Mouse (Mus musculus) CH12.LX (cell line): ENCODE results near the gene 9130213A22Rik. TPM values are rescaled to one million over a fixed set of nuclear protein-coding genes. Genes with fewer than 3 reads are reported as not detected.
A peak's percentile ranks its signal among the peaks of the same experiment; 100 is the strongest.

Source experiments
- DNase-seq: peaks from one replicate; pipeline ENCODE4 v3.0.0-alpha.2; 2013; ENCODE audit errors: extremely low read depth
- H3K27ac ChIP-seq: 2 replicates; pipeline ENCODE4 v1.5.1; 2012; ENCODE audit warnings: low read depth, mild to moderate bottlenecking, control low read depth, moderate library complexity; ENCODE audit not compliant: insufficient read depth
- H3K27me3 ChIP-seq: replicated peaks from 2 replicates; pipeline ENCODE3; 2012; ENCODE audit warnings: inconsistent platforms
- H3K36me3 ChIP-seq, 2 experiments: replicated peaks in 1 of 2; 2 replicates each; pipeline versions ENCODE3 to v1.6.1; 2012; ENCODE audit warnings: inconsistent platforms in 1 of 2, low read length in 1 of 2, mild to moderate bottlenecking in 1 of 2, mixed read lengths in 1 of 2, moderate library complexity in 1 of 2; ENCODE audit not compliant: control insufficient read depth in 1 of 2, insufficient read depth in 1 of 2
- H3K4me1 ChIP-seq, 2 experiments: 2 replicates each; pipeline ENCODE4 v1.6.1; 2012; ENCODE audit warnings: inconsistent platforms in 1 of 2, moderate library complexity in 1 of 2; ENCODE audit not compliant: insufficient read depth in 2 of 2, control insufficient read depth in 1 of 2
- H3K4me2 ChIP-seq: 2 replicates; pipeline ENCODE4 v1.6.1; 2012; ENCODE audit warnings: low read depth, mild to moderate bottlenecking, control low read depth; ENCODE audit not compliant: poor library complexity, insufficient read depth, severe bottlenecking
- H3K4me3 ChIP-seq, 3 experiments: fragments of 150-350 bp in 1 of 3; sonication (generic) in 1 of 3; replicated peaks in 1 of 3; 2 replicates each; pipeline versions ENCODE3 to v1.5.1; 2011 to 2012; ENCODE audit warnings: low read depth in 2 of 3, low read length in 2 of 3, mild to moderate bottlenecking in 2 of 3, moderate library complexity in 2 of 3, control low read depth in 1 of 3, improper control_type of control experiment in 1 of 3, inconsistent platforms in 1 of 3, mixed read lengths in 1 of 3; ENCODE audit not compliant: poor library complexity in 1 of 3
- H3K79me2 ChIP-seq: replicated peaks from 2 replicates; pipeline ENCODE4 v1.6.1; 2012; ENCODE audit warnings: mild to moderate bottlenecking, moderate library complexity; ENCODE audit not compliant: control insufficient read depth, poor library complexity, insufficient read depth, severe bottlenecking; ENCODE audit errors: extremely low read depth
- H3K9ac ChIP-seq: 2 replicates; pipeline ENCODE4 v1.6.1; 2012; ENCODE audit warnings: low read depth, mild to moderate bottlenecking, control low read depth, moderate library complexity; ENCODE audit not compliant: insufficient read depth
- H3K9me3 ChIP-seq: replicated peaks from 2 replicates; pipeline ENCODE3; 2012; ENCODE audit warnings: low read length, inconsistent platforms, mixed read lengths
- CTCF ChIP-seq, 2 experiments: IDR thresholded peaks in 1 of 2; conservative IDR thresholded peaks in 1 of 2; 2 replicates each; pipeline ENCODE4 v1.5.1; 2011 to 2012; ENCODE audit warnings: low read depth in 2 of 2, low read length in 2 of 2, improper control_type of control experiment in 1 of 2, inconsistent platforms in 1 of 2, mild to moderate bottlenecking in 1 of 2, moderate library complexity in 1 of 2
- ELF1 ChIP-seq: IDR thresholded peaks from 2 replicates; pipeline ENCODE4 v1.6.1; 2014; ENCODE audit warnings: low read depth, mild to moderate bottlenecking, inconsistent platforms, low read length, improper control_type of control experiment
- EP300 ChIP-seq: IDR thresholded peaks from 2 replicates; pipeline ENCODE4 v1.6.1; 2011; ENCODE audit warnings: low read length, improper control_type of control experiment
- GABPA ChIP-seq: IDR thresholded peaks from 2 replicates; pipeline ENCODE4 v1.6.1; 2012; ENCODE audit warnings: low read depth, low read length, improper control_type of control experiment, inconsistent platforms; ENCODE audit not compliant: insufficient replicate concordance
- JUN ChIP-seq: IDR thresholded peaks from 2 replicates; pipeline ENCODE4 v1.6.1; 2011; ENCODE audit warnings: low read depth, mild to moderate bottlenecking, low read length, improper control_type of control experiment, moderate library complexity; ENCODE audit not compliant: insufficient read depth
- MAFK ChIP-seq: IDR thresholded peaks from 2 replicates; pipeline ENCODE4 v1.6.1; 2011; ENCODE audit warnings: low read length, improper control_type of control experiment; ENCODE audit not compliant: insufficient replicate concordance
- MXI1 ChIP-seq: IDR thresholded peaks from 2 replicates; pipeline ENCODE4 v1.6.1; 2011; ENCODE audit warnings: mild to moderate bottlenecking, low read depth, low read length, improper control_type of control experiment
- RAD21 ChIP-seq: IDR thresholded peaks from 2 replicates; pipeline ENCODE4 v1.6.1; 2011; ENCODE audit warnings: low read depth, mild to moderate bottlenecking, low read length, improper control_type of control experiment, moderate library complexity
- RCOR1 ChIP-seq: conservative IDR thresholded peaks from 2 replicates; pipeline ENCODE4 v1.6.1; 2012; ENCODE audit warnings: low read depth, mild to moderate bottlenecking, inconsistent platforms, low read length, improper control_type of control experiment
- SMC3 ChIP-seq: IDR thresholded peaks from 2 replicates; pipeline ENCODE4 v1.6.1; 2011; ENCODE audit warnings: low read depth, low read length, improper control_type of control experiment
- TBP ChIP-seq: conservative IDR thresholded peaks from 2 replicates; pipeline ENCODE4 v1.6.1; 2011; ENCODE audit warnings: low read depth, low read length, improper control_type of control experiment
- TCF12 ChIP-seq: IDR thresholded peaks from 2 replicates; pipeline ENCODE4 v1.6.1; 2014; ENCODE audit warnings: low read depth, mild to moderate bottlenecking, inconsistent platforms, low read length, improper control_type of control experiment
- ZKSCAN1 ChIP-seq: IDR thresholded peaks from 2 replicates; pipeline ENCODE4 v1.6.1; 2012; ENCODE audit warnings: low read depth, inconsistent platforms, low read length, improper control_type of control experiment, borderline replicate concordance
- ZNF384 ChIP-seq: IDR thresholded peaks from 2 replicates; pipeline ENCODE4 v1.6.1; 2012; ENCODE audit warnings: low read depth, low read length, improper control_type of control experiment, inconsistent platforms
- dilution Hi-C: fragments of 300-500 bp; cut with MboI; formaldehyde crosslinking; loops from 2 replicates; pipeline ENCODE4 v1.14.3; 2020; ENCODE audit warnings: low sequenced_read_pairs; ENCODE audit not compliant: extremely low pct_unique_long_range_greater_than_20kb, extremely low pct_ligation_motif_present
- in situ Hi-C: fragments of 300-500 bp; cut with MboI; formaldehyde crosslinking; loops from 3 replicates; pipeline ENCODE4 v1.14.3; 2019; ENCODE audit warnings: low sequenced_read_pairs, low pct_ligation_motif_present, low pct_unique_long_range_greater_than_20kb, mixed read lengths
- polyA plus RNA-seq: library from polyadenylated mRNA; unstranded; fragments of >175 nt; gene quantifications from 2 replicates; pipeline ENCODE4 v1.2.1, GENCODE M21; 2012; ENCODE audit warnings: low read depth; ENCODE audit not compliant: insufficient read length
- total RNA-seq, 2 experiments: library from RNA; depleted of rRNA; stranded (reverse); fragments of 300-350 nt in 1 of 2; fragments of >200 nt in 1 of 2; gene quantifications; 2 replicates each; pipeline ENCODE4 v1.2.3; 2012 to 2014

Gene 9130213A22Rik
- total and polyA plus RNA-seq, 3 experiments = not detected

GRCm38 (mm10) chr11:69133566-69133922 lies 11.2 kb upstream of the 9130213A22Rik start:
- DNase-seq = no peak
- H3K9ac ChIP-seq = no peak overlapping the region
- H3K4me2 ChIP-seq = no peak overlapping the region
- H3K79me2 ChIP-seq = no peaks in the 10 kb centered on the region
- H3K4me3 ChIP-seq = no peak overlapping the region
- TF ChIP-seq JUN = no peak
- no peak for TF ChIP-seq RAD21
- no peak for TF ChIP-seq RCOR1
- TF ChIP-seq ZNF384 = no peak
- no peak for TF ChIP-seq TCF12
- no peak for TF ChIP-seq TBP
- no peak for TF ChIP-seq GABPA
- dilution Hi-C loops = no loop called here
- H3K27ac ChIP-seq = no peak overlapping the region
- no peaks in the 10 kb centered on the region for H3K36me3 ChIP-seq
- H3K27me3 ChIP-seq = peaks cover 62% of the 10 kb centered on the region
- in situ Hi-C loops = no loop called here
- peaks cover 6% of the 10 kb centered on the region for H3K9me3 ChIP-seq
- H3K4me1 ChIP-seq = peaks cover 4 to 8% of the 10 kb centered on the region in 2 experiments; a peak in 3 of 4 replicates

- TF ChIP-seq ZNF384 (0 out of 2 replicates have a peak, but pooled peaks have one; percentile 19), ELF1 (peak; percentile 45), MAFK (peak; percentile 64; the same call in 1 of the 2 replicates), MXI1 (no peak), TBP (peak; percentile 98)
- TF ChIP-seq, all 38 proteins: peak for 4
- H3K4me1 ChIP-seq = peaks cover 6 to 14% of the 10 kb centered on the region in 2 experiments
- DNase-seq = peak; percentile 37
- H3K9ac ChIP-seq = no peak overlapping the region
- no peaks in the 10 kb centered on the region for H3K79me2 ChIP-seq
- peaks cover 3% of the 10 kb centered on the region for H3K9me3 ChIP-seq
- no peaks in the 10 kb centered on the region for H3K36me3 ChIP-seq
- dilution Hi-C loops = no loop called here
- in situ Hi-C loops = no loop called here
- peaks cover 77% of the 10 kb centered on the region for H3K27me3 ChIP-seq
- no peak overlapping the region for H3K4me3 ChIP-seq
- no peak overlapping the region for H3K4me2 ChIP-seq
- H3K27ac ChIP-seq = no peak overlapping the region
These were observed 6.2 kb upstream of the 9130213A22Rik start for GRCm38 (mm10) chr11:69128426-69129122.

GRCm38 (mm10) chr11:69126706-69127095 lies 4.3 kb upstream of the 9130213A22Rik start:
- Histone ChIP-seq H3K9me3 (peaks cover 3% of the 10 kb centered on the region), H3K27me3 (peaks cover 67% of the 10 kb centered on the region), H3K4me3 (no peak overlapping the region), H3K4me1 (peaks cover 3 to 20% of the 10 kb centered on the region in 2 experiments), H3K9ac (no peak overlapping the region), H3K79me2 (no peaks in the 10 kb centered on the region), H3K36me3 (no peaks in the 10 kb centered on the region), H3K4me2 (no peak overlapping the region), H3K27ac (no peak overlapping the region)
- DNase-seq = peak; percentile 29
- TF ChIP-seq ZKSCAN1 = no peak
- TF ChIP-seq JUN = no peak
- no peak for TF ChIP-seq RAD21
- TF ChIP-seq SMC3 = no peak
- no peak for TF ChIP-seq EP300
- no peak for TF ChIP-seq CTCF (conservative IDR thresholded peaks at IDR 0.05 in 1 of 2, IDR thresholded peaks at IDR 0.05 in 1 of 2; ENCODE audit: low read depth in 2 of 2, low read length in 2 of 2)
- dilution Hi-C loops (no loop called here), in situ Hi-C loops (no loop called here)
